Comparison of ENCODE assay signal across 19 mouse cellular contexts in the genomic region with DNA sequence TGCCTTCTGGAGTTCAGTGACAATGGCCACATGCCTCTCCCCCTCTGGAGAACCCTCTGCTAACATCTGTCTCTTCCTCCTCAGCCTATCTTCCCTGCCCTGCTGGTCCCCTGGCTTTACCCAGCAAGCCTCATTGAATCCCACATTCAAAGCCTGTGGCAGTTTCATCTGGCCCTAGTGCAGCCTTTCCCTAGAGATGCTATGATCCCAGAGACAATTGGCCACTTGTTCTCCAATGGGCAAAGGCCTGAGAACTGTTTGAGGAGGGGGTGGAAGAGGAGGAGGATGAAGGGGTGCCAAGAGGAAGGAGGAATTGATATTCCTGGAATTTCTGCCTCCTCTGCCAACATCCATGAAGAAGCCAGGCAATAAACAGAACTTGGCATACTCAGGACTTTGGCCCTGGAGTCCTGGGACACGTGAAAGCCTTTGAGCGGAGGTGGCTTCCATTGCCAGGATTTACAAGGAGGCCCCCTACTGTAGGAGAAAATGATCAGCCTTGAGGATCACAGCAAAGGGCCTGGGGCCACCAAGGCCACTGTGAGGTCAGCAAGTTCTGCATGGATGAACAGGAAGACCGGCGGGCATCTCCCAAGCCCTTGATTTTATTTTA. TPM values are rescaled to one million over a fixed set of nuclear protein-coding genes. Genes with fewer than 3 reads are reported as not detected.
DNase-seq lines count a peak whose midpoint lies in the region; ATAC-seq and TF ChIP-seq lines count a peak whose summit lies in the region.
"Had no signal": no experiment of that assay in that cellular context is flagged by ENCODE, and none has a peak within 500 bp of the region (broad histone marks: within the 10 kb centered on the region; RNA-seq: fewer than 3 reads in every experiment).

No protein-coding gene starts in this region.

- no peak overlapping the region for H3K4me2 ChIP-seq in neural tube, embryonic 14.5 days (ENCODE audit: low read depth, low read length)
- H3K4me2 ChIP-seq in intestine, embryonic 16.5 days (ENCODE audit: low read depth, low read length), result no peak overlapping the region
- H3K4me2 ChIP-seq: embryonic facial prominence, embryonic 13.5 days; heart, embryonic 12.5 days; limb, embryonic 12.5 days; midbrain, embryonic 12.5 days; stomach, embryonic 15.5 days had no signal

- H3K9ac ChIP-seq in neural tube, embryonic 14.5 days (replicated peaks; ENCODE audit: low read depth, low read length), result no peak overlapping the region
- no peak overlapping the region for H3K9ac ChIP-seq in intestine, embryonic 16.5 days (ENCODE audit: low read depth, low read length)
- H3K9ac ChIP-seq: embryonic facial prominence, embryonic 13.5 days; heart, embryonic 12.5 days; limb, embryonic 12.5 days; liver, postnatal 0 days; midbrain, embryonic 12.5 days; stomach, embryonic 15.5 days had no signal

- ATAC-seq in neural tube, embryonic 14.5 days (ENCODE audit: low read depth), result peak; percentile 34; the same call in 1 of the 2 replicates
- ATAC-seq in intestine, embryonic 16.5 days, result peak; percentile 59; the same call in 1 of the 2 replicates
- ATAC-seq: liver, postnatal 0 days had no signal

- H3K9me3 ChIP-seq in neural tube, embryonic 14.5 days (ENCODE audit: control insufficient read depth, low read length), result no peaks in the 10 kb centered on the region
- no peaks in the 10 kb centered on the region for H3K9me3 ChIP-seq in intestine, embryonic 16.5 days (ENCODE audit: control insufficient read depth, low read length)
- H3K9me3 ChIP-seq: embryonic facial prominence, embryonic 13.5 days; G1E; heart, embryonic 12.5 days; limb, embryonic 12.5 days; midbrain, embryonic 12.5 days; stomach, embryonic 15.5 days had no signal

- 73% methylated on average over 4 of the region's 4 CpGs for WGBS in neural tube, embryonic 14.5 days
- WGBS in intestine, embryonic 16.5 days, result 76% methylated on average over 4 of the region's 4 CpGs
- 36% methylated on average over 4 of the region's 4 CpGs for WGBS in small intestine, adult 2 months

- TF ChIP-seq POLR2A in small intestine, adult 2 months (IDR thresholded peaks at IDR 0.05; ENCODE audit: low read depth, low read length), result no peak

- no peaks in the 10 kb centered on the region for H3K4me1 ChIP-seq in neural tube, embryonic 14.5 days (ENCODE audit: control insufficient read depth, insufficient read depth, low read length)
- no peaks in the 10 kb centered on the region; the same call in 1 of the 2 replicates for H3K4me1 ChIP-seq in intestine, embryonic 16.5 days (ENCODE audit: control insufficient read depth, insufficient read depth, low read length)
- H3K4me1 ChIP-seq in small intestine, adult 2 months (ENCODE audit: control insufficient read depth, insufficient read depth, insufficient read length, low read length), result peaks cover 13% of the 10 kb centered on the region; the same call in 1 of the 2 replicates
- H3K4me1 ChIP-seq: embryonic facial prominence, embryonic 13.5 days; heart, embryonic 12.5 days; limb, embryonic 12.5 days; stomach, embryonic 15.5 days had no signal

- peak; percentile 85 for DNase-seq in kidney, adult 11 months
- DNase-seq in kidney, postnatal 4 days, result no peak
- DNase-seq in neural tube, embryonic 10.5 days (ENCODE audit: extremely low spot score, low spot score), result no peak
- no peak for DNase-seq in urinary bladder, adult 2 months (ENCODE audit: low spot score)
- DNase-seq: adrenal gland, adult 2 months; gastrocnemius, postnatal 36 days; heart, postnatal 36 days; liver, postnatal 0 days; thymus, postnatal 14 days had no signal

- no peak for TF ChIP-seq CTCF in small intestine, adult 2 months (IDR thresholded peaks at IDR 0.05; ENCODE audit: extremely low read depth, insufficient read length, insufficient replicate concordance, low read depth, low read length)

- H3K4me3 ChIP-seq in neural tube, embryonic 14.5 days (ENCODE audit: low read depth, low read length), result no peak overlapping the region
- H3K4me3 ChIP-seq in intestine, embryonic 16.5 days (ENCODE audit: low read length), result no peak overlapping the region
- H3K4me3 ChIP-seq in small intestine, adult 2 months (ENCODE audit: low read depth, low read length), result no peak overlapping the region
- H3K4me3 ChIP-seq: embryonic facial prominence, embryonic 13.5 days; heart, embryonic 12.5 days; left cerebral cortex, adult 2 months; limb, embryonic 12.5 days; midbrain, embryonic 12.5 days; stomach, embryonic 15.5 days had no signal

- no peaks in the 10 kb centered on the region for H3K27me3 ChIP-seq in neural tube, embryonic 14.5 days (ENCODE audit: control insufficient read depth, insufficient read depth, low read length)
- H3K27me3 ChIP-seq in intestine, embryonic 16.5 days (replicated peaks; ENCODE audit: control insufficient read depth, insufficient read depth, low read length), result no peaks in the 10 kb centered on the region
- no peaks in the 10 kb centered on the region for H3K27me3 ChIP-seq in small intestine, adult 2 months (ENCODE audit: control insufficient read depth, insufficient read depth, low read length)
- H3K27me3 ChIP-seq: embryonic facial prominence, embryonic 13.5 days; heart, embryonic 12.5 days; limb, embryonic 12.5 days; midbrain, embryonic 12.5 days; stomach, embryonic 15.5 days had no signal

- H3K27ac ChIP-seq in neural tube, embryonic 14.5 days (ENCODE audit: low read depth, low read length), result no peak overlapping the region
- H3K27ac ChIP-seq in intestine, embryonic 16.5 days (ENCODE audit: low read length), result no peak overlapping the region
- peak overlapping the region; percentile 69 for H3K27ac ChIP-seq in small intestine, adult 2 months (ENCODE audit: insufficient read depth, low read depth, low read length)
- H3K27ac ChIP-seq: embryonic facial prominence, embryonic 13.5 days; left cerebral cortex, adult 2 months; limb, embryonic 12.5 days; midbrain, embryonic 12.5 days; stomach, embryonic 15.5 days had no signal

- H3K36me3 ChIP-seq in neural tube, embryonic 14.5 days (ENCODE audit: control insufficient read depth, insufficient read depth, low read length), result no peaks in the 10 kb centered on the region
- no peaks in the 10 kb centered on the region for H3K36me3 ChIP-seq in intestine, embryonic 16.5 days (ENCODE audit: control insufficient read depth, insufficient read depth, low read length)
- no peaks in the 10 kb centered on the region for H3K36me3 ChIP-seq in small intestine, adult 2 months (ENCODE audit: control insufficient read depth, insufficient read depth, low read length)
- H3K36me3 ChIP-seq: embryonic facial prominence, embryonic 13.5 days; G1E; heart, embryonic 12.5 days; limb, embryonic 12.5 days; midbrain, embryonic 12.5 days; stomach, embryonic 15.5 days had no signal

RNA-seq across cellular contexts. Expression of a gene that starts 11.6 kb away (rescaled TPM):
- 0.32 and 1.5 TPM in 2 replicates for polyA plus RNA-seq in neural tube, embryonic 14.5 days (2014; fragmentation: Nextera tagmentation; extraction: Ambion mirVana)
- polyA plus RNA-seq in intestine, embryonic 16.5 days (2015; fragmentation: Nextera tagmentation; extraction: Ambion mirVana), result 10.7 and 10.9 TPM in 2 replicates
- polyA plus RNA-seq in small intestine, adult 2 months (2012; rRNA removed), result 13.9 and 48.0 TPM in 2 replicates
- 3.9 and 4.6 TPM in 2 replicates for polyA plus RNA-seq in urinary bladder, adult 2 months (2012; rRNA removed)

RNA-seq across cellular contexts. Expression of a gene that starts 54.9 kb away (rescaled TPM):
- polyA plus RNA-seq in neural tube, embryonic 14.5 days (2014; fragmentation: Nextera tagmentation; extraction: Ambion mirVana), result 15.5 and 16.0 TPM in 2 replicates
- polyA plus RNA-seq in intestine, embryonic 16.5 days (2015; fragmentation: Nextera tagmentation; extraction: Ambion mirVana), result 20.2 and 21.5 TPM in 2 replicates
- polyA plus RNA-seq in small intestine, adult 2 months (2012; rRNA removed), result 5.7 and 8.3 TPM in 2 replicates
- polyA plus RNA-seq in urinary bladder, adult 2 months (2012; rRNA removed), result 6.9 and 7.9 TPM in 2 replicates
